Mouse (Mus musculus): ENCODE measurements around the gene Trim17.
"Not testable (repeated sequence)": the region's sequence is repeated elsewhere in the genome, so short reads cannot be mapped to it uniquely, and the experiment has no call there.

The Trim17 gene

GRCm38 (mm10) chr11:58948542-58949479, 5.7 kb upstream of the Trim17 start, which contains the start of gene Hist3h2ba:
TSS of gene Hist3h2ba (plus strand) at chr11:58948920.
- DNase-seq = peak; percentile 88

- DNase-seq = peak; percentile 82
These were observed 4.7 kb upstream of the Trim17 start for GRCm38 (mm10) chr11:58949480-58950431.

GRCm38 (mm10) chr11:58951210-58951609, 3.3 kb upstream of the Trim17 start:
- no peak for DNase-seq

- DNase-seq = peak; percentile 73
These were observed 925 bp upstream of the Trim17 start for GRCm38 (mm10) chr11:58953351-58954169.

GRCm38 (mm10) chr11:58954170-58954419, 390 bp upstream of the Trim17 start:
- DNase-seq = not testable (repeated sequence)

GRCm38 (mm10) chr11:58955143-58955867, 820 bp downstream of the Trim17 start:
- DNase-seq = peak; percentile 62

- no peak for DNase-seq
These were observed 1.4 kb downstream of the Trim17 start for GRCm38 (mm10) chr11:58955868-58956257.

- no peak for DNase-seq
These were observed 2.9 kb downstream of the Trim17 start for GRCm38 (mm10) chr11:58957226-58957914.

GRCm38 (mm10) chr11:58958536-58958935, 4.1 kb downstream of the Trim17 start:
- DNase-seq = no peak

GRCm38 (mm10) chr11:58959186-58959825, 4.8 kb downstream of the Trim17 start:
- no peak for DNase-seq

GRCm38 (mm10) chr11:58959921-58960465, 5.5 kb downstream of the Trim17 start:
- peak; percentile 90 for DNase-seq

GRCm38 (mm10) chr11:58961364-58962177, 7.1 kb downstream of the Trim17 start:
- no peak for DNase-seq

- peak; percentile 50 for DNase-seq
These were observed 9.1 kb downstream of the Trim17 start for GRCm38 (mm10) chr11:58963543-58963942.

- DNase-seq = no peak
These were observed 9.7 kb downstream of the Trim17 start for GRCm38 (mm10) chr11:58964216-58964615.

- no peak for DNase-seq
These were observed 10.7 kb downstream of the Trim17 start for GRCm38 (mm10) chr11:58965001-58965760.

- DNase-seq = no peak
These were observed 12.9 kb downstream of the Trim17 start for GRCm38 (mm10) chr11:58967346-58967745.

- DNase-seq = no peak
These were observed 14.1 kb downstream of the Trim17 start for GRCm38 (mm10) chr11:58968551-58968950.

GRCm38 (mm10) chr11:58969027-58969426, 14.5 kb downstream of the Trim17 start:
- no peak for DNase-seq

- no peak for DNase-seq
These were observed 15.2 kb downstream of the Trim17 start for GRCm38 (mm10) chr11:58969659-58970058.
